Mouse (Mus musculus) erythroblast, embryonic 14.5 days (primary cell): ENCODE results near the gene Rnft1.

Experiments
- GATA1 ChIP-seq: IDR thresholded peaks from 2 replicates; pipeline ENCODE4 v1.6.1; 2012; ENCODE audit warnings: low read length, inconsistent platforms, mixed read lengths
- TAL1 ChIP-seq: IDR thresholded peaks from 3 replicates; pipeline ENCODE4 v1.6.1; 2012; ENCODE audit warnings: low read length, inconsistent platforms, mixed read lengths

GRCm38 (mm10) chr11:86534201-86534910 is 49.9 kb downstream of the Rnft1 start:
- no peak for TF ChIP-seq GATA1
- TF ChIP-seq TAL1, result no peak
